Mouse (Mus musculus) frontal cortex, postnatal 25 days (tissue): ENCODE results near the gene Wdr64.
A peak's percentile ranks its signal among the peaks of the same experiment; 100 is the strongest.

ENCODE experiments used
- DNase-seq, 2 experiments: peaks; one replicate each; pipeline ENCODE4 v3.0.0; 2022; ENCODE audit warnings: low spot score in 2 of 2

The Wdr64 gene

DNA sequence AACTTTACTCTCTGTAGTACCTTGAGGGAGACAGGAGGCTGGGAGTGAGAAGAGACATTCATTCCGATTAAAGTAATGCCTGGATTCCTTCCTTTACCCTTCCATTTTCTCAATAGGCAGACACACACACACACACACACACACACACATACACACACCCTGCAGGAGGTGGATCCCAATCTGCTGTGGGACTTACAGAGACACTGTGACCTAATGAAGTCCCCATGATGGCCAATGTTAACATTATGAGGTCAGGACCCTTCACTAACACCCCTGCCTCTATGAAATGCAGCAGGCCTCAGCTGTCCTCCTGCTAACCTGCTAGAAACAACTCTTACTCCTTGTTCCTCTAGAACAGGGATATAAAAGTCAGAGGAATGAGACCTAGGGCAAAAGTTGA lies at the start of gene Wdr64:
TSS of gene Wdr64 (plus strand) at position 301 of the 400 bp plus-strand sequence.
- no peak for DNase-seq

DNA sequence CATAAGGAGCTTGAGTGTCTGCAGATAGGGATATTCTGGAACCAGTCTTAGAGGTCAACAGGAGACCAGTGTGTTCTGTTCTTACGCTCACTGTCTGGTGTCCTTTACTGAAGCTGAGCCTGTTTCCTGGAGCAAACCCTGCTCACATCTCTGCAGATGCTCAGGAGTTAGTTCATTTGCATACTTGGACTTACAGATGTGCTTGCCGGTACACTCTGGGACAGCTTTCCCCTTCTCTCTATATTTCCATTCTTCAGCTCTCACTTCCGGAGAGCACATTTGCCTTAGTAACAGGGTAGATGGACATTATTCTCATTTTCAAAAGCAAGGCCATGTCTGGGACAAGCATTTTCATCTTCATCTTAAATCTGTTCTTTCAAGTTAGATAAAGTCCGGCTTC lies 49.8 kb upstream of the Wdr64 start:
- DNase-seq = no peak

DNA sequence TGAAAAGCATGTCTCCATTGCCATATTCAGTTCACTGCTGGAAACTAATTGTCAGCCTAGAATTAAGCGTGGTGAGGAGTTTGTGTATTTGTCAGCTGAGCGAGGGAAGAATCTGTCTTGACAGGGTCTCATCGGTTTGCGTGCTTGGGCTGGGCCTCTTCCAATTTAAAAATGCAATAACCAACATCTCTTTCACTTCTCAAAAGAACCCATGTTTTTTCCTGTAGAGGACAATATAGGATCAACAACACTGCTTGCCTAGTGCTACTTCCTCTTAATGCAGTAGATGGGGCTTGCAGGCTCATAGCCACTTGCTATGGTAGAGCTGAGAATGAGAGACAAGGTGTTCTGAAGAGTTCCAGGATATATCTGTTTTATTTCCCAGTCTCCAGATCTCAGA lies 38.5 kb upstream of the Wdr64 start:
- DNase-seq = no peak

DNA sequence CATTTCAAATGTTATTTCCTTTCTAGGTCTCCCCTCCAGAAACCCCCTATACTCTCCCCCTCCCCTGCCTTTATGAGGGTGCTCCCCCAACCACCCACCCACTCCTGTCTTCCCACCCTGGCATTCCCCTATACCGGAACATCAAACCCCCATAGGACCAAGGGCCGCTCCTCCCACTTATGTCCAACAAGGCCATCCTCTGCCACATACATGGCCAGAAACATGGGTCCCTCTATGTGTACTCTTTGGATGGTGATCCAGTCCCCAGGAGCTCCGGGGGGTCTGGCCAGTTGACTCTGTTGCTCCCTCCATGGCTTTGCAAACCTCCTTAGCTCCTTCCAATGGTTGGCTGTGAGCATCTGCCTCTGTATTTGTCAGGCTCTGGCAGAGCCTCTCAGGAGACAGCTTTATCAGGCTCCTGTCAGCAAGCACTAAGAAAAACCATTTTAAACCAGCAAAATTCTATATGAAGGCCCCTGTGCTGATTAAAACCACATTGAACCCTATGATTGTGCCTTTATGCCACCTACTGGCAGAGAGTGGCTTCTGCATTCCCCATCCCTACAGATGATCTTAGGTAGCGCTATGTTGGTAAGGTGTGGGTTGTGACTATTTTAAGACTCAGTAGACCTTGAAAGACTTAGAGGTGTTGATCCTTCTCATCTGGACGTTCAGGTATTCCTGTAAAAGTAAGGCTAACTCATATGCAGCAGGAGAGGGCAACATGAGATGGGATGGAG lies 29.6 kb upstream of the Wdr64 start:
- peak in 1 of 2 experiments; percentile 18 for DNase-seq

DNA sequence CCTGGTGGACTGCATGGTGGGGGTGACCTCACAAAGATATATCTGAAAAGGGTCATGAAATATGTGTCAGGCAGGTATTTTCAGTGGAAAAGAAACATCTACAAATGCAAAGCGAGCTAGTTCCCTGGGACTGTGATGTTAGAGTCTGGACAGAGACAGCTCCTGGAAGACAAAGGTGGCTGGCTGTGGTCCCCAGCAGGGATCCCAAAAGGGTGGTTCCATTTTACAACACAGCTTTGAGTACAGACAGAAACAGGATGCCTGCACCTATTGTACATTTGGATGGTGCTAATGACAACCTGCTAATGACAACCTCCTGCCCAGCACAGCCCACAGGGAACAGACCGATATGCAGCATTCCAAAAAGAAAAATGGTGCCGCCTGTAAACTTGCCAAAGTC lies 28.9 kb upstream of the Wdr64 start:
- DNase-seq = no peak

DNA sequence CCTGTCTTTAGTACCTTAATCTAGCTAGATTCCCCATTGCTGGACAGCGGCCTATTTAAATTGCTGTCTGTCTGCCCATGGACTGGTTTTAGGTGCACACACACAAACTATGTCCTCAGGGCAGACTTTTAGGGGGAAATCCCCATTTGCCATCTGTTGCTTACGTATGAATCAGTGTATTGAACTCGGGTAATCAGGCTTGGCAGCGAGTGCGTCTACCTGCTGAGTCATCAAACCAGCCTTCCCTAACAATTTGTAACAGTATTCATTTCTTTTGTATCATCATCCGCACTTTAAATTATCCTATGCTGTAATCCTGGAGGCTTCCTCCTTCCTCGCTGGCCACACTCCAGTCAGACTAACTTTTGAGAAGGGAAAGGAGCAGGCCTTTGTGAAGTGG lies 28.4 kb upstream of the Wdr64 start:
- DNase-seq = no peak

DNA sequence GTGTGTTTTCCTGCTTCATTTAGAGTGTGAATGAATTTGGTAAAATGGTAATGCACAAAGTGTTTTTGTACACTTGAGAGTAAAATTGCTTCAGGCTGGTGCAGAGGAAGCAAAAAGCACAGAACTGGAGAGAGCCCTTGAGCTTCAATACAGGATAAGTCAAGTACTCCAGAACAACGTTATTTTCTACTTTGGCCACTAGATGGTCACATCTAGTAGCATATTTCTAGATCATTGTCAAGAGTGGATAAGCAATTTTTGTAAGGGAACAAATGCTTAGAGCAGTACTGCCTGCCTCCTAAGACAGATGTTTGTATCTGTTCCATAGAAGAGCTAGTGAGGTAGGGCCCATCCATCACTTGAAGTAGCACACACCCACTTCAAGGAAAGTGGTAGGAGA lies 26.8 kb upstream of the Wdr64 start:
- no peak for DNase-seq

DNA sequence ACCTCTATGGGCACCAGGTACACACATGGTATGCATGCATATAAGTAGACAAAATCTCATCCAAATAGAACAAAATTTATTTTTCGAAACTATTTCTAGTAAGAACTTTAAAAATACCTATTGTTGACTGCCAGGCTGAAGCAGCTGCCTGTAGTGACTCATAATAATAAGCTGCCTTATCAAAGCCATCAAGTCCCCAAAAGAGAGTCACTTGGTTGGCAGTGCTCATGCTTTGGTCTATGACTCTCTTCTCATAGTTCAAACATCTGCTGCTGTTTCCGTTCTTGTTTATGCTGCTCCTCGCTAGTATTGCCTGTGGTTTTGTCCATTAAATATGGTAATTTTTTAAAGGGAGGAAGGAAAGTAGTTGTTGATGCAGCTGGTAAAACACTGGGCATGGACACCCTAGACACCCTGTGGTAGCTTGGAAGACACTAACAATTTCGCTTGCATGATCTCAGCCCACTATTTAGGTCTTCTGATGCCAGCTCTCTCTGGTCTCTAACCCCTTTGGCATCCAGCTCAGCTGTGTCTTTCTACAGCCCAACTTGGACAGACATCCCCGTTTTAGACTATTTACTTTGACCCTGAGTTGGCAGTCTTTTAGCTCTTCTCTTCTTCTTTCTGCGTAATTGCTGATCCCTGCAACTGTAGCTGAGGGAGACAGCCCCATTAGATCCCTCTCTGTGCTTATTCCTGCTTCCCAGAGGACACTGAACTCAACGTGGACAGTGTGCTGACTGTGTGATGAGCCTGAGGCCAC lies 24.6 kb upstream of the Wdr64 start:
- no peak for DNase-seq

DNA sequence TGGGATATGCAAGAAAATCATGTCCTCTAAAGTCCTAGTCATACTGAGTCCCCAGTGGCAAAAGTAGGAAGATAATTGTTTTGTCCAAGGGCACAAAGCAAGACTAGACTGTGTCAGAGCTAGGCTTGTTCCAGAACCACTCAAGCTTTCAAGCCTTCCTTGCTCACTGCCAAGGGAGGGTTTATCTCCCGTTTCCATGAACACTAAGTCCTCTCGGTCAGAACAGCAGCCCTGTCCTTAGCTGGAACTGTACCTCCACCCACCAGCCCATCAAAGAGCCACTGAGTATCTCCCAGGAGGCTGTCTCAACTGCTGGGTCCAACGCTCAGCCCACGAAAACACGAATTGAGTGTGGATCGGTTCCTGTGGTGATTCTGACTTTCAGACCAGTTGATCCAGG lies 23.3 kb upstream of the Wdr64 start:
- DNase-seq = no peak

DNA sequence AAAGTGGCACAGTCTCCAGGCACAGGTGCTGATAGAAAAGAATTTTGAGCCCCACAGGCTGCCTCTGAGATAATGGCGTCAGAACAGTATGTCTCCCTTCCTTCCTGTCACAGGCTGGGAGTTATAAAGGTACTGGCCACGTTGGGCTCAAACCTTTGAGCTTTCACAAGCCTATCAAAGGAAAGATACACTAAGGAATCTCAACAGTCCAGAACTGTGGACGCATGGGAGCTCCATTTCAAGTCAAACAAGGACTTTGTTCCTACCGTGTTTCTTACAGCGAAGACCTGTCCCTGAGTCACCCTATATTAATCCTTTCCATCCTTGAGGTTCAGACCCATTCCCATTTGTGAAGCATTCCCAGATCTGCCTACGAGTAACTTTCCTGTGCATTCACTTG lies 20.9 kb upstream of the Wdr64 start:
- DNase-seq = no peak

DNA sequence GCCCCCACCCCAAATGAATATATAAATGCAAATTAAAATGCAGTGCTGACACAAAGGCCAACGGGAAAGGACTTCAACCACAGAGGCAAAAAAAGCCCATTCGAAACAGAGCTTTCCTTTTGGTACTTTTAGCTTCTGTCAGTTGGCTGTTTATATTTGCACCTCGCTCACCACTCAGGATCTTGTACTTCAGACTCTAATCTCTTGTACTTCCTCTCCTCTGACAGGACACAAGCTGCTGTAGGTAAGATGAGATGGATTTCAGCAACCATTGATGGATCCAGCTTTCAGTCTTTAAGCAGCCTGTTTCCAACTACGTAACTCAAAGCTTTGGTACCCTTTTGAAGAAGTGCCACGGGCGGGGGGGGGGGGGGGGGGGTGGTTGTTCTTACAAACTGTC lies 17.4 kb upstream of the Wdr64 start:
- no peak for DNase-seq

DNA sequence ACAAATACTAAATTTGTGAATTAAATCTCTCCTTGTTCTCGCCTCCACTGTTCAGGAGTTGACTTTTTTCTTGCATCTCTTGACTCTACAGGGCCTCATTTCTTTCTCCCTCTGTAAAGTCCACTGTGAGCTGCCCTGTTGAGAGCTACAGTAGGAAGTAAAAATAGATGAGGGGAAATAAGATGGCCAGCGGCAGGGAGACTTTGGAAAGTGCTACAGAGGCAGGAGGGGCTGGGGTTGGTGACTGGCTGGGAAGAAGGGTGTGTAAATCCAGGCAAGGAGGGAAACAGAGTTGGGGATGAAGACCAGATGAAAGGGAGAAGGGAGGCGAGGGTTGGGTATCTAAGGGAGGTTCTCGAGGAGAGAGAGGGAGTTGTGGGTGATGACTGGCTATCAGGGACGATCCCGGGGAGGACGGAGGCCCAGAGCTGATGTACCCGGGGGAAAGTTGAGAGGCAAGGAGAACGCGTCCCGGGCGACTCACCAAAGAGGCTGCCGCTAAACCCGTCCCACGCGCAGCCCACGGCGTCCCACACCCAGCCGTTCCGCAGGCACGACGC lies 6.6 kb upstream of the Wdr64 start:
- no peak for DNase-seq

DNA sequence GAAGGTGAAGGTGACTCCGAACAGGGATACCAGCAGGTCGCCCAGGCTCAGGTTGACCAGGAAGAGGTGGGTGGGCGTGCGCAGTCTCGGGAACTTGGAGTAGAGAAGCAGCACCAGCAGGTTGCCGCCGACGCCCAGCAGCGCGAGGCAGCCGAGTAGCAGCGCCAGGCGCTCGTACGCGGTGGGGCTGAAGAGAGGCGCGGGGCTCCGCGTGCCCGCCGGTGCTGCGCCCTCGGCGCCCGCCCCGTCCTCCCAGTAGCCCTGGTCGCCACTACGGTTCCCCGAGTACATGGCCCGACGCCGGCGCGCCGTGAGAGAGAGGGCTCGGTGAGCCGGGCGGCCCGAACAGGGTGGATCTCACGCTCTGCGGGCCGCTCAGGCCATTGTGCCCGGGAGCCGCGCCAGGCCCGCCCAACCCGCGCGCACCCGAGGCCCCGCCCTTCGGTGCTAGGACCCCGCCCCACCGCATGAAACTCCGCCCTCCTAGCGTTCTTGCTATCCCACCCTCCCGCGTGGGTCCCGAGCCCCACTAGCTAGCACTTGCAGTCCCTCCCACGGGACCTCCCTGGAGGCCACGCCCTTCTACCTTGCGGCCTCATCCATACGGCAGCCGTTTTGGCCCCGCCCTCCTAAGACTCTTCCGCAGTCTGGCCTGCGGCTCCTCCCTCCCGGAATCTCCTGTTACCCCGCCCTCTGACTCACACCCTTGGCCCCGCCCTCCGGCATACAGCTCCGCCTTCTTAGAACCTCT lies 6.0 kb upstream of the Wdr64 start, which contains the start of the genes Opn3 and Chml:
TSS of gene Opn3 (minus strand) at position 531 of the 751 bp plus-strand sequence.
TSS of gene Chml (minus strand) at position 656 of the 751 bp plus-strand sequence.
- DNase-seq = peak; percentile 86 to 94

DNA sequence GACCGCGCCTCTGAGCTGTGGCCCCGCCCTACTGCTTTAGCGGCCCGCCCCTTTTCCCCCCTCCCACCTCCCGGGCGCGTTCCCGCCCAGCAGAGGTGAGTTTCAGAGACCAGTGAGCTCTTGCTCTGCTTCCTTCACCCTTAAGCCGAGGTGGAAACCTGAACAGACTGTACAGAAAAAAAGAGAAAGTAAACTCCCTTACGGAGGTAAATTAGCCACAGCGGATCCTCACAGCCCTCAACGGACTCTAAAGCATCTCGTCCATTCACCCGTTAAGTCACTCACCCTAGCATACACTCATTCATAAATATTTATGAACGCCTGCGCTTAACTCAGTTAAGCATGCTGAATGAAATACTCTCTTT lies 5.4 kb upstream of the Wdr64 start:
- no peak for DNase-seq

DNA sequence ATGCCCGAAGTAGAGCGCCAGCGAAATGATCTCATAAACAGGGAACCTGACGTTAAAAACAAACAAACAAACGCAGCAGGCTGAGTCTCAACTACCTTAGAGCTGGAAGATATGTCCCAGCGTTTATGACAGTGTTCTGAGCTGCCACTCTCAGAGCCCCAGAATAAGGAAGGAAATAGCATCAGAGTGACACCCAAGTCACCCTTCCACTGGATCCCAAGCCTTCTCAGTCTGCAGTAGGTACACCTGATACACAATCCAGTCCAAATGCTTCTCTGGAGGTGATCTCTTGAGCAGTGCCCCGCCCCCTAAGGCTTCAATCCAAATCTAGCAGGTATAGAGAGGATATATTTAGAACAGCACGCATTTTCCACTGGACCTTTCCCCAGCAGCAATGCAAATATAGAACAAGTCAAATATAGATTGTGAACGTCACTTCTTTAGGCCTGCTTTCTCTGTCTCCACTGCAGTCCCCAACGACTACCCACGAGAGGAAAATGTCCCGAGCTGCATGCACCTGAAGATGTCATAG lies 4.9 kb upstream of the Wdr64 start:
- DNase-seq = no peak

DNA sequence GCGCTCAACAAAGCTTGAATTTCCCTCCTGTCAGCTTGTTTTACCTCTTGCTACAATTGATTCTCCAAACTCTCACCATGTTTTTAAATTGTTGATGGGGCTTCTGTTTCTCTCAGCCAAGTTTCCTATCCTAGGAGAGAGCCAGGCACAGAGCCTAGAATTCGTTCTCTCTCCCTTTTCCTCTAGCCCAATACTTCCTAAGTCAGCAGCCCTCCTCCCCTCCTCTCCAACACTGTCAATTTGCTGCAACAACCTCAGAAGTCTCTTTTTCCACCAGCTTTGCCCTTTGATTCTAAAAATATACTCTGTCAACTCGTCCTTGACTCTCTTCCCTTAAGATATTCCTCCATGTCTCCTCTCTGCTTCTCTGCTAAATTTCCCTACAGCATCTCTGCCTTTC lies 982 bp downstream of the Wdr64 start:
- DNase-seq = no peak

DNA sequence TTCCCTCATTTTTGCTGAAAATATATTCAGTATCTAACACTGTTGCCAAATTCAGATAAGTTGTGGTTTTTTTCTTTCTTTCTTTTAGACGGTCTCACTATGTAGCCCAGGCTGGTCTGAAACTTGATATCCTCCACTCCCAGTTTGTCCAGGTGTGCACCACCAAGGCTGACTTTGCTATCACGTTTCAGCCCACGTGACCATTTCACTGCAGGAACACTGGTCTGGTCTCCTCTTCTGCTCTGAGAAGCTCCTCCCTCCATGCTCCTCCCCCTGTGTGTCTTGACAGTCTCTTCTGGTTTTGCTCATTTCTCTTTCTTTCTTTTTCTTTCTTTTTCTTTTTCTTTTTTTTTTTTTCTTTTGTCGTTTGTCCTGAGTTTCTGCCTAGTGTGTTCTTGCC lies 1.4 kb downstream of the Wdr64 start:
- no peak for DNase-seq

DNA sequence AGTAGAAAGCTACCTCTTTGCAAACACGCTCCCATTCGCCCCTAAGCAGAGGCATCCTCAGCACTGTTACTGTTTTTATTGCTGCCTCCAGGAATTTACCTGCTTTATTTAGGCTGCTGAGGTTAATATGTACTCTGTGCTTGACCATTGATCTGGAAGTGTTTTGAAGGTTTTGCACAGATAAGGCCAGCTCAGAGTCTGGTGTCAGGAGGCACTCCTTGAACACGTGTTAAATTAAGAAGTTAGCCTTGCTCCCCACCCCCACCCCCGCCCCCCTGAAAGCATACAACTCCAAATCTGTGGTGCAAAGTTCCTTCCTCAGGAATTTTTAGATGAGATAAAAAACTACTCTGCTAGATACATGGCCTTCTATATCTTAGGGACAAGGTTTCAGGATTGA lies 2.8 kb downstream of the Wdr64 start:
- DNase-seq = no peak

DNA sequence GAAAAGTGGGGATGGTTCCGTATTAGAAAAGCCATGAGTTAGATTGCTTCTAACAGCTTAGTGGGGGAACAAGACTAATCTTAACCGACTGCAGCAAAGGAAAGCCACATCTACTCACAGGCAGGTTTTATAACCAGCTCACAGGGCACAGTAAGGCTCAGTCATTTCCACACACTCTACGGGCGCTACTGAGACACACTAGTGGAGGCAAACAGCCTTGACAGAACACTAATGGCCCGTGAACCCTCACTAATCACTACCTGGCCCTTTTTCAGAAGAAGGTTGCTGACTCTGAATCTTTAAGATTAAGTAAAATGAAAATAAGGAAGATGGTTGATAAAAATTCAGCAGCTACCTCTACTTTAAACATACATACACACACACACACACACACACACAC lies 9.2 kb downstream of the Wdr64 start:
- no peak for DNase-seq

DNA sequence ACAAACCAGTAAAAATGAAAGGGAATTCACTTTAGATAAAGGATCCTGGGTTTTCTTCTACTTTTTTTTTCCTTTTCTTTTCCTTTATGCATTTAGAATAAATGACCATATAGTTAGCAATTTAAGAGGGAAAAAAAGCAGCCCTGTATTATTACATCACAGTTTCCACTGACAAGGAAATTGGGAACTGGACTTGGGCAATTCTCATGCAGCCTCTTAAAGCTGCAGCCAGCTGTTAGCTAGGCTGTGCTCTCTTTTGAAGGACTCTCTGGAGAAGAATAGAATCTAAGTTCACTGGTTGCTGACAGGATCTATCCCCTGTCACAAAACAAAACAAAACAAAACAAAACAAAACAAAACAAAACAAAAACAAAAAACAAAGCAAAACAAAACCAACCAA lies 9.6 kb downstream of the Wdr64 start:
- no peak for DNase-seq

DNA sequence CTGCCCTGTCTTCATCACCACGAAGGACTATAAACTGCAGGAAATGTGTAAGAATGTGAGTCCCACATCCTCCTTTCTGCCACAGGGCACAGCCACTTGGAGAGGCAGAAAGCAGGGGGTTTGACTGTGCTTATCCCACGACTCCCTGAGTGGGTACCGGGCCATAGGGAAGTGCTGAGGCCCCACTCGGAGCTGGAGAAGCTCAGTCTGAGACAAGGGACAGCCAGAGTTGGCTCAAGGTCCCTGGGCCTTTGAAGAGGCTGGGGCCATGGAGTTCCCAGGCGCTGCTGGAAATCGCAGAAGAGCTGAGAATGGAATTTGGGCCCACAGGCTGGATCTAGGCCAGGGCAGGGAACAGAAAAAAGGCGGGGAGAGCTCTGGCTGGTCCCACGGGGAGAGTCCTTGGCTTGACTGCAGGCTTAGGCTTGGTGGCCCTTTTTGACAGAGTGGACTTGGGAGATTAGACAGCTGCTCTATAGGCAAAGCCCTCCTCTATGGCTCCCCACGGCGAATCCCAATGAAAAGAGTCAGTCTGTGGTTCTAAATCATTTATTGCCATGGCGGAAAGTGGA lies 14.0 kb downstream of the Wdr64 start:
- DNase-seq = no peak

DNA sequence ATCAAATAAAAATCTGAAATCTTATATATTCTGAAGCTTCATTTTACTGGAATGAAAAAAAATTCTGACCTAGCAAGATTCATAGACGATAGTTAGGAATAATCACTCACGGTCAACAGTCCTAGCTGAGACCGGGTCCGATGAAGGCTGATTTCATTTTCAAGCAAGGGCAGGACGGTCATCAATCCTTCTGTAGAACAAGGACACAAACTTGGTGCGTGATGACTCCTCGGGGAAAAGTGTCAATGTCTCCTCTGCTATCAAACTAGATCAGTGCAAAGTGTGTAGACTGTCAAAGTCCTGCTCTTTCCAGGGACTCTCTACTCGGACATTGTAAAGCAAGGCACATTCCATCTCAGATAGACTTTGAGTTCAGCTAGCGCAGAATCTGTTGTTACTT lies 18.4 kb downstream of the Wdr64 start:
- no peak for DNase-seq
